Mouse (Mus musculus): ENCODE measurements around the gene Fyb. TPM values are rescaled to one million over a fixed set of nuclear protein-coding genes. Genes with fewer than 3 reads are reported as not detected.
A peak's percentile ranks its signal among the peaks of the same experiment; 100 is the strongest.

The Fyb gene
- polyA plus RNA-seq, 1 experiment from 2014 or later: 5.5 TPM

GRCm38 (mm10) chr15:6565873-6566272 is 43.2 kb downstream of the Fyb start:
- no peak for ATAC-seq (ENCODE audit: low FRiP score)
- WGBS: 95% methylated on average over 4 of the region's 4 CpGs
- no peak overlapping the region for H3K4me3 ChIP-seq
- no peak overlapping the region for H3K9ac ChIP-seq
- no peaks in the 10 kb centered on the region for H3K27me3 ChIP-seq
- H3K4me1 ChIP-seq: peaks cover 4% of the 10 kb centered on the region; the same call in 1 of the 2 replicates
- H3K4me2 ChIP-seq (replicated peaks): no peak overlapping the region
- no peaks in the 10 kb centered on the region for H3K9me3 ChIP-seq (replicated peaks)
- H3K36me3 ChIP-seq: no peaks in the 10 kb centered on the region
- H3K27ac ChIP-seq: no peak overlapping the region

- no peak overlapping the region for H3K4me3 ChIP-seq
- no peak overlapping the region for H3K27ac ChIP-seq
- WGBS: 94% methylated on average over 5 of the region's 5 CpGs
- no peak overlapping the region for H3K9ac ChIP-seq
- H3K4me2 ChIP-seq (replicated peaks): no peak overlapping the region
- H3K27me3 ChIP-seq: no peaks in the 10 kb centered on the region
- ATAC-seq (ENCODE audit: low FRiP score): no peak
- no peaks in the 10 kb centered on the region for H3K36me3 ChIP-seq
- H3K4me1 ChIP-seq: peaks cover 4% of the 10 kb centered on the region; the same call in 1 of the 2 replicates
- no peaks in the 10 kb centered on the region for H3K9me3 ChIP-seq (replicated peaks)
Observed at GRCm38 (mm10) chr15:6567993-6568392, 45.3 kb downstream of the Fyb start.

- no peak overlapping the region for H3K9ac ChIP-seq
- peaks cover 4% of the 10 kb centered on the region; the same call in 1 of the 2 replicates for H3K4me1 ChIP-seq
- H3K27me3 ChIP-seq: no peaks in the 10 kb centered on the region
- H3K9me3 ChIP-seq (replicated peaks): no peaks in the 10 kb centered on the region
- no peaks in the 10 kb centered on the region for H3K36me3 ChIP-seq
- H3K4me2 ChIP-seq (replicated peaks): no peak overlapping the region
- WGBS: 71% methylated on average over 3 of the region's 3 CpGs
- ATAC-seq (ENCODE audit: low FRiP score): no peak
- no peak overlapping the region for H3K4me3 ChIP-seq
- no peak overlapping the region for H3K27ac ChIP-seq
Observed at GRCm38 (mm10) chr15:6568605-6569004, 46.0 kb downstream of the Fyb start.

- no peak overlapping the region for H3K9ac ChIP-seq
- H3K9me3 ChIP-seq (replicated peaks): no peaks in the 10 kb centered on the region
- H3K36me3 ChIP-seq: no peaks in the 10 kb centered on the region
- H3K4me2 ChIP-seq (replicated peaks): no peak overlapping the region
- H3K27me3 ChIP-seq: no peaks in the 10 kb centered on the region
- no peak for ATAC-seq (ENCODE audit: low FRiP score)
- 73% methylated on average over 5 of the region's 5 CpGs for WGBS
- H3K27ac ChIP-seq: no peak overlapping the region
- H3K4me1 ChIP-seq: peaks cover 4% of the 10 kb centered on the region; the same call in 1 of the 2 replicates
- no peak overlapping the region for H3K4me3 ChIP-seq
Observed at GRCm38 (mm10) chr15:6569074-6569473, 46.4 kb downstream of the Fyb start.

GRCm38 (mm10) chr15:6570164-6570861 is 47.7 kb downstream of the Fyb start:
- H3K9ac ChIP-seq: no peak overlapping the region
- H3K4me2 ChIP-seq (replicated peaks): no peak overlapping the region
- 93% methylated on average over 2 of the region's 2 CpGs for WGBS
- no peaks in the 10 kb centered on the region for H3K9me3 ChIP-seq (replicated peaks)
- H3K27me3 ChIP-seq: no peaks in the 10 kb centered on the region
- H3K27ac ChIP-seq: no peak overlapping the region
- no peak overlapping the region for H3K4me3 ChIP-seq
- ATAC-seq (ENCODE audit: low FRiP score): no peak
- no peaks in the 10 kb centered on the region for H3K36me3 ChIP-seq
- no peaks in the 10 kb centered on the region for H3K4me1 ChIP-seq

GRCm38 (mm10) chr15:6570876-6571275 is 48.2 kb downstream of the Fyb start:
- no peak overlapping the region for H3K27ac ChIP-seq
- no peaks in the 10 kb centered on the region for H3K9me3 ChIP-seq (replicated peaks)
- ATAC-seq (ENCODE audit: low FRiP score): peak; percentile 82
- H3K36me3 ChIP-seq: no peaks in the 10 kb centered on the region
- WGBS: 8% methylated on average over 7 of the region's 7 CpGs
- H3K4me3 ChIP-seq: no peak overlapping the region
- H3K4me2 ChIP-seq (replicated peaks): no peak overlapping the region
- H3K9ac ChIP-seq: no peak overlapping the region
- H3K4me1 ChIP-seq: no peaks in the 10 kb centered on the region
- no peaks in the 10 kb centered on the region for H3K27me3 ChIP-seq

GRCm38 (mm10) chr15:6574283-6574960 is 51.8 kb downstream of the Fyb start:
- no peaks in the 10 kb centered on the region for H3K4me1 ChIP-seq
- H3K36me3 ChIP-seq: no peaks in the 10 kb centered on the region
- no peaks in the 10 kb centered on the region for H3K27me3 ChIP-seq
- H3K27ac ChIP-seq: no peak overlapping the region
- ATAC-seq (ENCODE audit: low FRiP score): no peak
- no peak overlapping the region for H3K9ac ChIP-seq
- H3K4me3 ChIP-seq: no peak overlapping the region
- no peaks in the 10 kb centered on the region for H3K9me3 ChIP-seq (replicated peaks)
- 53% methylated on average over 5 of the region's 5 CpGs for WGBS
- no peak overlapping the region for H3K4me2 ChIP-seq (replicated peaks)

GRCm38 (mm10) chr15:6577971-6578370 is 55.3 kb downstream of the Fyb start:
- ATAC-seq (ENCODE audit: low FRiP score): no peak
- WGBS: 80% methylated on average over 9 of the region's 9 CpGs

GRCm38 (mm10) chr15:6578654-6579053 is 56.0 kb downstream of the Fyb start:
- Histone ChIP-seq H3K9ac (no peak overlapping the region), H3K27ac (no peak overlapping the region), H3K4me3 (no peak overlapping the region), H3K4me1 (no peaks in the 10 kb centered on the region), H3K9me3 (replicated peaks) (no peaks in the 10 kb centered on the region), H3K27me3 (no peaks in the 10 kb centered on the region), H3K4me2 (replicated peaks) (no peak overlapping the region), H3K36me3 (no peaks in the 10 kb centered on the region)
- ATAC-seq (ENCODE audit: low FRiP score): no peak
- WGBS: 87% methylated on average over 1 of the region's 2 CpGs

More at GRCm38 (mm10) chr15:6577971-6578370, 55.3 kb downstream of the Fyb start:
- H3K9ac ChIP-seq: no peak overlapping the region
- no peak overlapping the region for H3K27ac ChIP-seq
- H3K27me3 ChIP-seq: no peaks in the 10 kb centered on the region
- H3K4me3 ChIP-seq: no peak overlapping the region
- H3K9me3 ChIP-seq (replicated peaks): no peaks in the 10 kb centered on the region
- no peaks in the 10 kb centered on the region for H3K36me3 ChIP-seq
- H3K4me1 ChIP-seq: no peaks in the 10 kb centered on the region
- H3K4me2 ChIP-seq (replicated peaks): no peak overlapping the region

GRCm38 (mm10) chr15:6579194-6579768 is 56.6 kb downstream of the Fyb start:
- no peak for ATAC-seq (ENCODE audit: low FRiP score)
- H3K4me2 ChIP-seq (replicated peaks): no peak overlapping the region
- no peaks in the 10 kb centered on the region for H3K27me3 ChIP-seq
- H3K4me3 ChIP-seq: no peak overlapping the region
- H3K36me3 ChIP-seq: no peaks in the 10 kb centered on the region
- H3K4me1 ChIP-seq: no peaks in the 10 kb centered on the region
- no peaks in the 10 kb centered on the region for H3K9me3 ChIP-seq (replicated peaks)
- no peak overlapping the region for H3K27ac ChIP-seq
- 85% methylated on average over 15 of the region's 15 CpGs for WGBS
- H3K9ac ChIP-seq: no peak overlapping the region

- no peak overlapping the region for H3K4me2 ChIP-seq (replicated peaks)
- no peaks in the 10 kb centered on the region for H3K4me1 ChIP-seq
- H3K4me3 ChIP-seq: no peak overlapping the region
- no peak for ATAC-seq (ENCODE audit: low FRiP score)
- no peaks in the 10 kb centered on the region for H3K9me3 ChIP-seq (replicated peaks)
- no peaks in the 10 kb centered on the region for H3K36me3 ChIP-seq
- H3K9ac ChIP-seq: no peak overlapping the region
- H3K27ac ChIP-seq: no peak overlapping the region
- WGBS: 76% methylated on average over 11 of the region's 11 CpGs
- no peaks in the 10 kb centered on the region for H3K27me3 ChIP-seq
Observed at GRCm38 (mm10) chr15:6579769-6580261, 57.2 kb downstream of the Fyb start.

- no peaks in the 10 kb centered on the region for H3K27me3 ChIP-seq
- no peak overlapping the region for H3K9ac ChIP-seq
- WGBS: 88% methylated on average over 4 of the region's 4 CpGs
- H3K4me1 ChIP-seq: no peaks in the 10 kb centered on the region
- no peak overlapping the region for H3K4me3 ChIP-seq
- H3K27ac ChIP-seq: no peak overlapping the region
- no peaks in the 10 kb centered on the region for H3K9me3 ChIP-seq (replicated peaks)
- no peak for ATAC-seq (ENCODE audit: low FRiP score)
- H3K4me2 ChIP-seq (replicated peaks): no peak overlapping the region
- no peaks in the 10 kb centered on the region for H3K36me3 ChIP-seq
Observed at GRCm38 (mm10) chr15:6584645-6585044, 62.0 kb downstream of the Fyb start.
